Mouse (Mus musculus) kidney, adult 2 months (tissue): ENCODE measurements at regions not wholly inside any gene's neighbourhood (a gene's known extent, or its start where the extent isn't known, plus 50 kb on each side); places are given as distances from the start of the nearest gene placed in this dataset.

Source experiments
- DNase-seq: peaks from one replicate; pipeline ENCODE4 v3.0.0; 2021
- H3K27ac ChIP-seq: fragments of 200-500 bp; 2 replicates; pipeline ENCODE4 v1.5.1; 2012; ENCODE audit warnings: low read depth, low read length, control low read depth, inconsistent platforms; ENCODE audit not compliant: insufficient read depth
- H3K27me3 ChIP-seq: fragments of 200-500 bp; replicated peaks from 2 replicates; pipeline ENCODE4 v1.6.1; 2012; ENCODE audit warnings: mild to moderate bottlenecking, moderate library complexity, low read length, inconsistent platforms; ENCODE audit not compliant: control insufficient read depth, insufficient read depth
- H3K36me3 ChIP-seq: fragments of 200-500 bp; 2 replicates; pipeline ENCODE4 v1.6.1; 2012; ENCODE audit warnings: mild to moderate bottlenecking, moderate library complexity, low read length, inconsistent platforms; ENCODE audit not compliant: control insufficient read depth, insufficient read depth
- H3K4me1 ChIP-seq: fragments of 200-500 bp; 2 replicates; pipeline ENCODE4 v1.6.1; 2011; ENCODE audit warnings: low read length; ENCODE audit not compliant: control insufficient read depth, insufficient read depth
- H3K4me3 ChIP-seq: fragments of 200-500 bp; 2 replicates; pipeline ENCODE4 v1.5.1; 2011; ENCODE audit warnings: mild to moderate bottlenecking, low read depth, low read length, control low read depth; ENCODE audit not compliant: insufficient read depth
- CTCF ChIP-seq: fragments of 200-500 bp; conservative IDR thresholded peaks from 2 replicates; pipeline ENCODE4 v1.5.1; 2011; ENCODE audit warnings: low read depth, mild to moderate bottlenecking, control low read depth, low read length, moderate library complexity, mixed read lengths; ENCODE audit not compliant: insufficient read depth, insufficient read length
- POLR2A ChIP-seq: fragments of 200-500 bp; IDR thresholded peaks from one replicate; pipeline ENCODE4 v1.6.1; 2011; ENCODE audit warnings: low read depth, low read length, control low read depth
- WGBS: fragments of 180-500 bp; shearing (Covaris S2); methylation state at CpG from one replicate; pipeline ENCODE4 v1.1.7; 2018; 5-methylcytosine and 5-hydroxymethylcytosine counted together

GRCm38 (mm10) chr5:119139816-119140215 is 530.7 kb upstream of the Tbx3 start:
- no peak for DNase-seq
- no peaks in the 10 kb centered on the region for H3K27me3 ChIP-seq
- no peak overlapping the region for H3K27ac ChIP-seq
- H3K4me3 ChIP-seq, result no peak overlapping the region
- 84% methylated on average over 6 of the region's 6 CpGs for WGBS
- no peak for TF ChIP-seq POLR2A
- no peak for TF ChIP-seq CTCF
- no peaks in the 10 kb centered on the region for H3K36me3 ChIP-seq
- H3K4me1 ChIP-seq, result no peaks in the 10 kb centered on the region

GRCm38 (mm10) chr5:119143411-119143810 is 527.1 kb upstream of the Tbx3 start:
- Histone ChIP-seq H3K4me1 (no peaks in the 10 kb centered on the region), H3K36me3 (no peaks in the 10 kb centered on the region), H3K27me3 (no peaks in the 10 kb centered on the region), H3K4me3 (no peak overlapping the region), H3K27ac (no peak overlapping the region)
- WGBS, result 62% methylated on average over 8 of the region's 8 CpGs
- TF ChIP-seq CTCF (no peak), POLR2A (no peak)
- no peak for DNase-seq

GRCm38 (mm10) chr5:119149389-119150185 is 520.9 kb upstream of the Tbx3 start:
- no peak for DNase-seq
- H3K27me3 ChIP-seq, result no peaks in the 10 kb centered on the region

DNA sequence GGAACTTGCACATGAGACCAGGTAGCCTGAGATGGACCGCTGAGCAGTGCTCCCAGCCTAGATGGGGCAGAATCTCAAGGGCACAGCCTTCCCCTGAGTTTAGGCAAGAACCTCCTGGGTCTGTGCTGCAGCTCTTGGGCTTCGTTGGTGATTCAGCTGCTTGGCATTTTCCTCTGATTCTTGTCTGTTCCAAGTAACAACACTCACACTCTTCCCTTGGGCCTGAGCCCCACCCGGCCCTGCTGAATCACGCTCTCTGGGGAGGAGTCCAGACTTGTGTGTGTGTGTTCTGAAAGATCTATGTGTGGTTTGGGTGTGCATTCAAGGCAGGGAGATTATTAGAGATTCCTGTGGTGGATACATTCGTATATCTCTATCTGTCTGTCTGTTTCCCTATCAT is 517.4 kb upstream of the Tbx3 start:
- no peaks in the 10 kb centered on the region for H3K27me3 ChIP-seq
- TF ChIP-seq POLR2A, result no peak
- TF ChIP-seq CTCF, result no peak
- H3K27ac ChIP-seq, result no peak overlapping the region
- H3K4me1 ChIP-seq, result no peaks in the 10 kb centered on the region
- no peak for DNase-seq
- no peak overlapping the region for H3K4me3 ChIP-seq
- no peaks in the 10 kb centered on the region for H3K36me3 ChIP-seq
- 88% methylated on average over 5 of the region's 5 CpGs for WGBS

More at GRCm38 (mm10) chr5:119149389-119150185, 520.9 kb upstream of the Tbx3 start:
- no peak overlapping the region for H3K4me3 ChIP-seq
- TF ChIP-seq CTCF, result no peak
- no peak for TF ChIP-seq POLR2A
- no peaks in the 10 kb centered on the region for H3K36me3 ChIP-seq
- H3K4me1 ChIP-seq, result no peaks in the 10 kb centered on the region
- 33% methylated on average over 25 of the region's 25 CpGs for WGBS
- no peak overlapping the region for H3K27ac ChIP-seq

DNA sequence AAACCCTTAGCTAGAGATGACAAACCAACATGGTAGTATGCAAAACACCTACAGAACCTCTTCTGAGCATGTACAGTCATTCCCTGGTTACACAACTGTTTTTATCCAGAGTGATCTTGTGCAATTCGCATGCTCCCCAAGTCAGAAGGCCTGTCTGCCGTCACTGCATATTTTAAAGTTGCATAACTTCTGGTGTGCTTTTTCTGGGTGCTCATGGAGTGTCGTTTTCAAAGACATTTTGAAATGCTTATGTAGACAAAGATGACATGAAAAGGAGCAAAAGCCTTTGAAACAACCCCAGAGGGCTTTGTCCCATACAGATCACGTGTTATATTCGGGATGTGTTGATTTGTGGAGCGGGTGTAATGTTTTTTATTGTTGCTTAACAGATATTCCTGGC is 513.8 kb upstream of the Tbx3 start:
- 95% methylated on average over 6 of the region's 6 CpGs for WGBS
- no peak for DNase-seq
- no peak for TF ChIP-seq POLR2A
- TF ChIP-seq CTCF, result no peak

DNA sequence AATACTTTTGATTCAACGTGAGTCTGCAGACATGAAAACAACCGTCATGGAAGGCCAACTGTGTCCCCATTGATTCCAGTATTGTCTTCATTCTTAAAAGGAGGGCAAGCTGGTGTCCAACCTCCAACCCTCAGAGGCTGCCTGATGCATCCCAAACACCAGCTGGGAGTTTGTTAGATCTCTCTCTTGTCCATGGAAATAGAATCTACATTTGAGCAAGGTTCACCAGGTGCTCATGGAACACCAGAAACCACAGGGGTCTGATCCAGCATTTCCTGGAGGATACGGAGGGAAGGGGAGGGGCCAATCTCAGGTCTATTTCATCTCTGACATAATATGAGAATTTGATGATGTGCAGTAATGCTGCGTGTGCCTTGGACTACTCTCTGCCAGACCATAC is 512.3 kb upstream of the Tbx3 start:
- Histone ChIP-seq H3K4me3 (no peak overlapping the region), H3K27me3 (no peaks in the 10 kb centered on the region), H3K27ac (no peak overlapping the region), H3K36me3 (no peaks in the 10 kb centered on the region), H3K4me1 (no peaks in the 10 kb centered on the region)
- no peak for DNase-seq
- WGBS, result 87% methylated on average over 4 of the region's 4 CpGs
- TF ChIP-seq POLR2A (no peak), CTCF (no peak)

More for the DNA sequence above, 513.8 kb upstream of the Tbx3 start:
- Histone ChIP-seq H3K27ac (no peak overlapping the region), H3K27me3 (no peaks in the 10 kb centered on the region), H3K4me3 (no peak overlapping the region), H3K4me1 (no peaks in the 10 kb centered on the region), H3K36me3 (no peaks in the 10 kb centered on the region)

DNA sequence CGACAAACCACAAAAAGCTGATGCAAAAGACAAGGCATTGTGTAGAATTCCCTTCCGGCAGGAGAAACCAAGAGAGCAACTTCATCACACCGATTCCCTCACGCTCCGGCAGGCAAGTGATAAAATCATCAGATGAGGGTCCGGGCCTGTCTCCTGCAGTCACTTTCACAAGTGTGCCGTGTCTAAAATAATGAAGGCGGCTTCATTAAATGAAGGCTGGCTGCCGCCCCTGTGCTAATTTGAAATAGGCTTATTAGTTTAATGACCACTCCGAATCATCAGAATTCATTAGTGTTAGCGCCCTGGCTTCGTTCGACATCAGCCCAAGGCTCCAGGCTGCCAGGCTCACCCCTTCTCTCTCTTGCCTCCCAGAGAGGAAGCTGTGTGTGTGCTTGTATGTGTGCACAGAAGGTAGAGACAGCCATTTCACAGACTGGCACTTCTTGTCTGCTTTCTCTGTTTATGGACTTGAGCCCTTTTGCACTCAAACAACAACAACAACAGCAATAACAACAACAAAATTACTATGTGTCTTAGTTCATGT is 508.3 kb upstream of the Tbx3 start:
- H3K4me1 ChIP-seq, result no peaks in the 10 kb centered on the region
- H3K4me3 ChIP-seq, result no peak overlapping the region
- H3K27ac ChIP-seq, result no peak overlapping the region
- no peaks in the 10 kb centered on the region for H3K27me3 ChIP-seq
- 83% methylated on average over 13 of the region's 13 CpGs for WGBS
- TF ChIP-seq POLR2A, result no peak
- no peak for TF ChIP-seq CTCF
- no peaks in the 10 kb centered on the region for H3K36me3 ChIP-seq
- no peak for DNase-seq

GRCm38 (mm10) chr5:119167718-119168117 is 502.8 kb upstream of the Tbx3 start:
- no peak overlapping the region for H3K4me3 ChIP-seq

More at GRCm38 (mm10) chr5:119167718-119168117, 502.8 kb upstream of the Tbx3 start:
- no peaks in the 10 kb centered on the region for H3K27me3 ChIP-seq
- WGBS, result 67% methylated on average over 17 of the region's 17 CpGs
- no peak for TF ChIP-seq CTCF
- TF ChIP-seq POLR2A, result no peak
- H3K4me1 ChIP-seq, result no peaks in the 10 kb centered on the region
- peak; percentile 17 for DNase-seq
- H3K36me3 ChIP-seq, result no peaks in the 10 kb centered on the region
- no peak overlapping the region for H3K27ac ChIP-seq
